Mouse (Mus musculus) embryonic facial prominence, embryonic 12.5 days (tissue): Measurements from ENCODE around the gene Lce1j. TPM values are rescaled to one million over a fixed set of nuclear protein-coding genes. Genes with fewer than 3 reads are reported as not detected.
"Not testable (repeated sequence)": the region's sequence is repeated elsewhere in the genome, so short reads cannot be mapped to it uniquely, and the experiment has no call there.

Source experiments
- ATAC-seq: fragments of 200-750 bp; cut with Nextera tagmentation; 2 replicates; pipeline ENCODE4 v1.8.0; 2017; ENCODE audit not compliant: insufficient number of reproducible peaks, insufficient read depth, low FRiP score, low TSS enrichment
- H3K27ac ChIP-seq: fragments of 300-500 bp; sonication (generic); 2 replicates; pipeline ENCODE4 v1.5.1; 2016; ENCODE audit warnings: mild to moderate bottlenecking
- H3K27me3 ChIP-seq: fragments of 300-500 bp; sonication (generic); 2 replicates; pipeline ENCODE4 v1.6.1; 2016; ENCODE audit warnings: mild to moderate bottlenecking, moderate library complexity
- H3K36me3 ChIP-seq: fragments of 300-500 bp; sonication (generic); 2 replicates; pipeline ENCODE4 v1.6.1; 2016; ENCODE audit warnings: mild to moderate bottlenecking
- H3K4me1 ChIP-seq: fragments of 300-500 bp; sonication (generic); 2 replicates; pipeline ENCODE4 v1.6.1; 2016
- H3K4me2 ChIP-seq: fragments of 300-500 bp; sonication (generic); replicated peaks from 2 replicates; pipeline ENCODE4 v1.6.1; 2016; ENCODE audit warnings: mild to moderate bottlenecking, moderate library complexity
- H3K4me3 ChIP-seq: fragments of 300-500 bp; sonication (generic); 2 replicates; pipeline ENCODE4 v1.5.1; 2016; ENCODE audit warnings: mild to moderate bottlenecking
- H3K9ac ChIP-seq: fragments of 300-500 bp; sonication (generic); 2 replicates; pipeline ENCODE4 v1.6.1; 2016; ENCODE audit warnings: mild to moderate bottlenecking, moderate library complexity
- H3K9me3 ChIP-seq: fragments of 300-500 bp; sonication (generic); 2 replicates; pipeline ENCODE4 v1.6.1; 2016; ENCODE audit warnings: mild to moderate bottlenecking, moderate library complexity
- WGBS: fragments of 180-500 bp; shearing (Covaris S2); methylation state at CpG from one replicate; pipeline ENCODE4 v1.1.7; 2016; 5-methylcytosine and 5-hydroxymethylcytosine counted together
- polyA plus RNA-seq: library from polyadenylated mRNA; unstranded; fragments of >200 nt; fragmentation: Nextera tagmentation; extraction: Ambion mirVana; gene quantifications from 2 replicates; pipeline ENCODE4 v1.2.1, GENCODE M21; 2016

Lce1j gene
- polyA plus RNA-seq, result not detected in 2 replicates

DNA sequence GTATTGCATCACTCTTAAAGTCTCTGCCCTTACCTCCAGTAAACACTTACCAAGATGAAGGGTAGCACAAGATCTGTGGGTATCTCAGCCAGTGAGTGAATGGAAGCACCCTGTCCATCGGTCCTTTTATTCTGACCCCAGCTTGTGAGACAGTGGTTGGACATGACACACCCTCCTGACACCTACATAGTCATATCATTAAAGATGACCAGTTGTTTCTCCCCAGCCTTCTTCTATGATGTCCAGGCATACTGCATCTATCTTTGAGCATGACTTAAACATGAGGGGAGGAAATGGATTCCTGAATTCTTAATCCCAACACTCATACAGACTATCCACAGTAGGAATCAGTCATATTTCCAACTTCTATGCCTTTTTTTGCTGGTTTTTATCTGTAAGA, at the start of gene Lce1j:
TSS of gene Lce1j (minus strand) at position 101 of the 400 bp plus-strand sequence.
- H3K4me1 ChIP-seq, result no peaks in the 10 kb centered on the region
- no peaks in the 10 kb centered on the region for H3K9me3 ChIP-seq
- no peak within 1 kb of the TSS for H3K4me3 ChIP-seq
- ATAC-seq, result no peak
- H3K27me3 ChIP-seq, result no peaks in the 10 kb centered on the region
- no peak within 1 kb of the TSS for H3K9ac ChIP-seq
- H3K36me3 ChIP-seq, result no peaks in the 10 kb centered on the region
- no peak within 1 kb of the TSS for H3K27ac ChIP-seq
- no peak within 1 kb of the TSS for H3K4me2 ChIP-seq
- WGBS, result 79% methylated on average over 1 of the region's 1 CpGs

- WGBS, result 59% methylated on average over 1 of the region's 1 CpGs
Measured at GRCm38 (mm10) chr3:92827108-92827507, 36.8 kb upstream of the Lce1j start, which contains the start of gene Kprp. Gene Kprp (minus strand): TSS chr3:92827247.

GRCm38 (mm10) chr3:92825808-92826207, 35.5 kb upstream of the Lce1j start:
- H3K27ac ChIP-seq, result no peak overlapping the region
- WGBS, result 14% methylated on average over 1 of the region's 1 CpGs
- ATAC-seq, result no peak

More at GRCm38 (mm10) chr3:92827108-92827507, 36.8 kb upstream of the Lce1j start, which contains the start of gene Kprp:
- H3K9me3 ChIP-seq, result no peaks in the 10 kb centered on the region
- no peaks in the 10 kb centered on the region for H3K27me3 ChIP-seq
- ATAC-seq, result no peak
- no peaks in the 10 kb centered on the region for H3K36me3 ChIP-seq
- no peak within 1 kb of the TSS for H3K27ac ChIP-seq
- no peak within 1 kb of the TSS for H3K4me2 ChIP-seq
- no peak within 1 kb of the TSS for H3K9ac ChIP-seq
- no peak within 1 kb of the TSS for H3K4me3 ChIP-seq
- no peaks in the 10 kb centered on the region for H3K4me1 ChIP-seq

GRCm38 (mm10) chr3:92816036-92816435, 25.7 kb upstream of the Lce1j start:
- not testable (repeated sequence) for H3K4me1 ChIP-seq, H3K36me3 ChIP-seq, ATAC-seq, H3K9ac ChIP-seq, H3K4me3 ChIP-seq, H3K9me3 ChIP-seq, H3K4me2 ChIP-seq, H3K27me3 ChIP-seq, H3K27ac ChIP-seq
- 91% methylated on average over 2 of the region's 2 CpGs for WGBS

More at GRCm38 (mm10) chr3:92825808-92826207, 35.5 kb upstream of the Lce1j start:
- H3K4me3 ChIP-seq, result no peak overlapping the region
- no peaks in the 10 kb centered on the region for H3K36me3 ChIP-seq
- no peaks in the 10 kb centered on the region for H3K9me3 ChIP-seq
- no peaks in the 10 kb centered on the region for H3K4me1 ChIP-seq
- no peak overlapping the region for H3K4me2 ChIP-seq
- H3K9ac ChIP-seq, result no peak overlapping the region
- no peaks in the 10 kb centered on the region for H3K27me3 ChIP-seq

- no peaks in the 10 kb centered on the region for H3K27me3 ChIP-seq
- H3K9ac ChIP-seq, result no peak overlapping the region
- no peaks in the 10 kb centered on the region for H3K36me3 ChIP-seq
- no peak overlapping the region for H3K27ac ChIP-seq
- H3K4me3 ChIP-seq, result no peak overlapping the region
- 81% methylated on average over 3 of the region's 3 CpGs for WGBS
- no peaks in the 10 kb centered on the region for H3K4me1 ChIP-seq
- no peak for ATAC-seq
- no peaks in the 10 kb centered on the region for H3K9me3 ChIP-seq
- H3K4me2 ChIP-seq, result no peak overlapping the region
Measured at GRCm38 (mm10) chr3:92815581-92815980, 25.3 kb upstream of the Lce1j start.

DNA sequence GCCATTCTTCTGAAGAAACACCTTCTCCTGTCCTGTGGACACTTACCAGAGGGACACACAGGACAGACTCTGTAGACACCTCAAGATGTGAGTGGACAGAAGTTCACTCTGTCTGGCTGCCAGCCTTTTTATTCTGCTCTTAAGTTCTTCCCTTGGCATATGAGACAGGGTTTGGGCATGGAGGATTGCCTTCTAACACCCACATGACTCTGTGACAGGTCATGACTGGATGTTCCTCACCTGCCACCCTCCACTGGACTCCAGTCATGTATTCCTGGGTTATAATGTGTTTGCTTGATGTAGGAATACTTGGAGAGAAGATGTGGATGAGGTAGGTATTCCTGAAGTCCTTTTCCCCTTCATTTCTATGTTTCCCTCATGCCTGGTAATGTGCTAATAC, 17.5 kb upstream of the Lce1j start, which contains the start of gene Lce1k:
TSS of gene Lce1k (minus strand) at position 101 of the 400 bp plus-strand sequence.
- H3K4me1 ChIP-seq, result no peaks in the 10 kb centered on the region
- no peaks in the 10 kb centered on the region for H3K36me3 ChIP-seq
- no peak within 1 kb of the TSS for H3K4me3 ChIP-seq
- no peak within 1 kb of the TSS for H3K27ac ChIP-seq
- H3K4me2 ChIP-seq, result no peak within 1 kb of the TSS
- H3K9me3 ChIP-seq, result no peaks in the 10 kb centered on the region
- no peak within 1 kb of the TSS for H3K9ac ChIP-seq
- H3K27me3 ChIP-seq, result no peaks in the 10 kb centered on the region
- no peak for ATAC-seq

- WGBS, result 78% methylated on average over 1 of the region's 1 CpGs
- H3K4me1 ChIP-seq, result no peaks in the 10 kb centered on the region
- no peak for ATAC-seq
Measured at GRCm38 (mm10) chr3:92778799-92779198, 11.5 kb downstream of the Lce1j start, which contains the start of gene Lce1i. Gene Lce1i (minus strand): TSS chr3:92778899.

DNA sequence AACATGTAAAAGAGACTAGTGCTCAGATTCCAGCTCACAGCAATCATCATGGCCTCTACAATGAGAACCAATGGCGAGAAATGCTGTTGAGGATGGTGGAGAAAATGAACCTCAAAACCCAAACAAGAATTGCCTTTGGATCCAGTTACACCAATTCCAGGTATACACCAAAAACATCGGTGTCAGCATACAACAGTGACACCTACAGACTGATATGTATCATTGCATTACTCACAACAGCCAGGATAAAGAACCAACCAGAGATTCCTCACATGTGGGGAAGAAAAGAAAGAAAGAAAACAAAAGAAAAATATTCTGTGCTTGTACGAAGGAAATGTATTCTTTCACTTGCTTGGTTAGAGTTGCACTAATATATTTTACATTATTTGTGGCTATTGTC, 18.7 kb downstream of the Lce1j start:
- H3K9me3 ChIP-seq, result no peaks in the 10 kb centered on the region
- 22% methylated on average over 3 of the region's 3 CpGs for WGBS
- no peak overlapping the region for H3K4me3 ChIP-seq
- ATAC-seq, result no peak
- H3K4me1 ChIP-seq, result no peaks in the 10 kb centered on the region
- no peaks in the 10 kb centered on the region for H3K36me3 ChIP-seq
- H3K9ac ChIP-seq, result no peak overlapping the region
- no peaks in the 10 kb centered on the region for H3K27me3 ChIP-seq
- H3K27ac ChIP-seq, result no peak overlapping the region
- no peak overlapping the region for H3K4me2 ChIP-seq

More at GRCm38 (mm10) chr3:92778799-92779198, 11.5 kb downstream of the Lce1j start, which contains the start of gene Lce1i:
- H3K9me3 ChIP-seq, result no peaks in the 10 kb centered on the region
- no peak within 1 kb of the TSS for H3K9ac ChIP-seq
- no peak within 1 kb of the TSS for H3K4me2 ChIP-seq
- no peaks in the 10 kb centered on the region for H3K36me3 ChIP-seq
- H3K4me3 ChIP-seq, result no peak within 1 kb of the TSS
- no peaks in the 10 kb centered on the region for H3K27me3 ChIP-seq
- H3K27ac ChIP-seq, result no peak within 1 kb of the TSS

- H3K27me3 ChIP-seq, result no peaks in the 10 kb centered on the region
- 97% methylated on average over 1 of the region's 1 CpGs for WGBS
- no peak within 1 kb of the TSS for H3K4me3 ChIP-seq
- no peaks in the 10 kb centered on the region for H3K36me3 ChIP-seq
- H3K27ac ChIP-seq, result no peak within 1 kb of the TSS
- no peak within 1 kb of the TSS for H3K4me2 ChIP-seq
- no peaks in the 10 kb centered on the region for H3K4me1 ChIP-seq
- no peak within 1 kb of the TSS for H3K9ac ChIP-seq
- ATAC-seq, result no peak
- H3K9me3 ChIP-seq, result no peaks in the 10 kb centered on the region
Measured at GRCm38 (mm10) chr3:92764965-92765364, 25.3 kb downstream of the Lce1j start, which contains the start of gene Lce1h. Gene Lce1h (minus strand): TSS chr3:92765065.

- Histone ChIP-seq H3K4me3 (no peak overlapping the region), H3K27ac (no peak overlapping the region), H3K4me2 (no peak overlapping the region), H3K27me3 (no peaks in the 10 kb centered on the region), H3K9ac (no peak overlapping the region), H3K9me3 (no peaks in the 10 kb centered on the region), H3K36me3 (no peaks in the 10 kb centered on the region), H3K4me1 (no peaks in the 10 kb centered on the region)
- WGBS, result 34% methylated on average over 3 of the region's 3 CpGs
- ATAC-seq, result no peak
Measured at GRCm38 (mm10) chr3:92753197-92753596, 37.1 kb downstream of the Lce1j start.

DNA sequence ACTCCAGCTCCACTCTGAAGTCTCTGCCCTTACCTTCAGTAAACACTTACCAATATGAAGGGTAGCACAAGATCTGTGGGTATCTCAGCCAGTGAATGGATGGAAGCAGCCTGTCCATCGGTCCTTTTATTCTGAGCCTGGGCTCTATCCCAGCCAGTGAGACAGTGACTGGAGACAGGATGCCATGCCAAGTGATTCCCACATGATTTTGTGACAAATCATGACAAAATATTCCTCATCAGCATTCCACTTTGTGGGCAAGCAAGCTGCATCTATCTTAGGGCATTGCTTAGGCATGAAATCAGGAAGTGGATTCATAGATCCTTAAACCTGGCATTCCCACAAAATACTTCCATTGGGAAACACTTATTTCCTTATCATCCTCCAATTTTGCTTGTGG, 38.1 kb downstream of the Lce1j start, which contains the start of gene Lce1g:
TSS of gene Lce1g (minus strand) at position 101 of the 400 bp plus-strand sequence.
- Histone ChIP-seq H3K4me2 (no peak within 1 kb of the TSS), H3K27me3 (no peaks in the 10 kb centered on the region), H3K9me3 (no peaks in the 10 kb centered on the region), H3K36me3 (no peaks in the 10 kb centered on the region), H3K9ac (no peak within 1 kb of the TSS), H3K4me1 (no peaks in the 10 kb centered on the region), H3K27ac (no peak within 1 kb of the TSS), H3K4me3 (no peak within 1 kb of the TSS)
- no peak for ATAC-seq
- 94% methylated on average over 1 of the region's 1 CpGs for WGBS

- Histone ChIP-seq H3K9ac (no peak within 1 kb of the TSS), H3K27ac (no peak within 1 kb of the TSS), H3K4me1 (no peaks in the 10 kb centered on the region), H3K4me2 (no peak within 1 kb of the TSS), H3K4me3 (no peak within 1 kb of the TSS), H3K27me3 (no peaks in the 10 kb centered on the region), H3K36me3 (no peaks in the 10 kb centered on the region), H3K9me3 (no peaks in the 10 kb centered on the region)
- WGBS, result 81% methylated on average over 1 of the region's 1 CpGs
- ATAC-seq, result no peak
Measured at GRCm38 (mm10) chr3:92738996-92739395, 51.3 kb downstream of the Lce1j start, which contains the start of gene Gm38119. Gene Gm38119 (minus strand): TSS chr3:92739096.
